ENCODE assay signal across 13 mouse cellular contexts in the genomic region with DNA sequence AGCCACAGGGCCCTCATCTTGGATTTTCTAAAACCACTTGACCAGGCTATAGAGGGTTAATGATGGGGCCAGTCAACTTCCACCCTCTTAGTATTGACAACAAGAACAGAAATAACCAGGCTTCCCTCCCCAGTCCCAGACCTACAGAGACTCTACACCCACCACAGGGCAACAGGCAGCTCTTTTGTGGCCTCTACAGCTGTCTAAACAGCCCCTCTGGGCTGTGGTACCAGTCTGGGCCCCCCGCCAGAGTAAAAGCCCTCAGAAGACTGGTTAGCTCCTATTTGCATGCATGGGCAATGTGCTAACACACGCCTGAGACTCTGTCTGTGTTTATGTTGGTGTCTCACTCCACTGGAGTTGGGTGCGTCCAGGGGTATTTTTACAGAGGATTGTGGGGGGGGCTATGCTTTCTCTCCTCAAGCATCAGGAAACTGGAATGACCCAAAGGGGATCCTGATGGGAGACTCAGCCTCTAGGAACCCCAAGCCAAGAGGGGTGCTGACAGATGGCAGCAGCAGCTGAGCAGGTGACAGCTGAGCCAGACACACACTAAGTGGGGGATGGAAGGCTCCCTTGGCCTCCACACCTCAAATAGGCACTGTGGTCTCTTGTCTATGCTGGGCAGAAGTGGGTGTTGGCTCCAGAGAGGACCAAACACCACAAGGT. TPM values are rescaled to one million over a fixed set of nuclear protein-coding genes. Genes with fewer than 3 reads are reported as not detected.
DNase-seq lines count a peak whose midpoint lies in the region; ATAC-seq and TF ChIP-seq lines count a peak whose summit lies in the region.
"Had no signal": no experiment of that assay in that cellular context is flagged by ENCODE, and none has a peak within 500 bp of the region (broad histone marks: within the 10 kb centered on the region; RNA-seq: fewer than 3 reads in every experiment).

No protein-coding gene starts in this region.

- no peak for TF ChIP-seq POLR2A in heart, adult 2 months (IDR thresholded peaks at IDR 0.05; ENCODE audit: insufficient read depth, low read depth, low read length)

- H3K36me3 ChIP-seq in heart, adult 2 months (ENCODE audit: control insufficient read depth, insufficient read depth, low read length), result peaks cover 4% of the 10 kb centered on the region; the same call in 1 of the 2 replicates
- peaks cover 39% of the 10 kb centered on the region for H3K36me3 ChIP-seq in stomach, embryonic 15.5 days
- peaks cover 37% of the 10 kb centered on the region for H3K36me3 ChIP-seq in stomach, postnatal 0 days (ENCODE audit: control insufficient read depth, insufficient read depth, low read length)
- peaks cover 4% of the 10 kb centered on the region for H3K36me3 ChIP-seq in hindbrain, postnatal 0 days (ENCODE audit: insufficient read depth, low read length)

- peak in 1 of 2 experiments; percentile 40 for DNase-seq in heart, adult 2 months
- DNase-seq in heart, postnatal 4 days, result no peak
- DNase-seq in stomach, postnatal 0 days (ENCODE audit: low spot score), result no peak
- peak; percentile 66 for DNase-seq in hindbrain, postnatal 0 days (ENCODE audit: low spot score)
- no peak for DNase-seq in adrenal gland, adult 2 months
- DNase-seq in kidney, adult 18-20 months, result no peak
- DNase-seq in adrenal gland, adult 8-10 months, result no peak
- DNase-seq: B cell, adult 2 months; cerebellum, adult 11-12 months; spleen, adult 18-20 months had no signal

- H3K9ac ChIP-seq in heart, adult 2 months (ENCODE audit: low read depth, low read length), result no peak overlapping the region
- H3K9ac ChIP-seq in stomach, embryonic 15.5 days, result no peak overlapping the region
- H3K9ac ChIP-seq in stomach, postnatal 0 days (ENCODE audit: low read length), result no peak overlapping the region
- H3K9ac ChIP-seq in hindbrain, postnatal 0 days (replicated peaks; ENCODE audit: low read length), result no peak overlapping the region

- no peaks in the 10 kb centered on the region for H3K27me3 ChIP-seq in heart, adult 2 months (ENCODE audit: control insufficient read depth, insufficient read depth, low read length)
- H3K27me3 ChIP-seq in stomach, embryonic 15.5 days (replicated peaks), result no peaks in the 10 kb centered on the region
- no peaks in the 10 kb centered on the region for H3K27me3 ChIP-seq in stomach, postnatal 0 days (ENCODE audit: control insufficient read depth, insufficient read depth, low read length)
- H3K27me3 ChIP-seq in hindbrain, postnatal 0 days (ENCODE audit: insufficient read depth, low read length), result no peaks in the 10 kb centered on the region; the same call in 1 of the 2 replicates

- peak overlapping the region; percentile 43; the same call in 1 of the 2 replicates for H3K27ac ChIP-seq in heart, adult 2 months
- H3K27ac ChIP-seq in stomach, embryonic 15.5 days, result no peak overlapping the region
- H3K27ac ChIP-seq in stomach, postnatal 0 days (replicated peaks), result no peak overlapping the region
- H3K27ac ChIP-seq in hindbrain, postnatal 0 days, result no peak overlapping the region

- TF ChIP-seq EP300 in heart, adult 2 months (IDR thresholded peaks at IDR 0.05; ENCODE audit: insufficient read depth, low read depth, low read length), result peak; percentile 45; the same call in 1 of the 2 replicates
- TF ChIP-seq EP300 in stomach, postnatal 0 days (optimal IDR thresholded peaks at IDR 0.05), result no peak

- no peak for ATAC-seq in stomach, embryonic 15.5 days (ENCODE audit: insufficient read depth, low FRiP score, low read depth)
- no peak for ATAC-seq in stomach, postnatal 0 days (ENCODE audit: low FRiP score, low TSS enrichment)
- ATAC-seq in hindbrain, postnatal 0 days, result no peak

- 64% methylated on average over 3 of the region's 3 CpGs for WGBS in heart, adult 2 months
- 54% methylated on average over 3 of the region's 3 CpGs for WGBS in stomach, embryonic 15.5 days
- WGBS in stomach, postnatal 0 days, result 45% methylated on average over 3 of the region's 3 CpGs
- 33% methylated on average over 3 of the region's 3 CpGs for WGBS in hindbrain, postnatal 0 days

- no peak for TF ChIP-seq CTCF in heart, adult 2 months (IDR thresholded peaks at IDR 0.05)
- TF ChIP-seq CTCF in stomach, postnatal 0 days (IDR thresholded peaks at IDR 0.05; ENCODE audit: low read depth), result no peak
- TF ChIP-seq CTCF in hindbrain, postnatal 0 days (IDR thresholded peaks at IDR 0.05; ENCODE audit: low read depth), result no peak

- peaks cover 5% of the 10 kb centered on the region for H3K4me1 ChIP-seq in heart, adult 2 months (ENCODE audit: control insufficient read depth, insufficient read depth, low read length)
- peaks cover 20% of the 10 kb centered on the region for H3K4me1 ChIP-seq in stomach, embryonic 15.5 days
- H3K4me1 ChIP-seq in stomach, postnatal 0 days (replicated peaks; ENCODE audit: control insufficient read depth, insufficient read depth), result peaks cover 7% of the 10 kb centered on the region; the same call in 1 of the 2 replicates
- H3K4me1 ChIP-seq in hindbrain, postnatal 0 days (ENCODE audit: insufficient read depth, low read length), result no peaks in the 10 kb centered on the region

- H3K4me3 ChIP-seq in heart, adult 2 months, result no peak overlapping the region
- H3K4me3 ChIP-seq in stomach, embryonic 15.5 days (replicated peaks), result no peak overlapping the region
- no peak overlapping the region for H3K4me3 ChIP-seq in stomach, postnatal 0 days (ENCODE audit: low read depth, low read length)
- no peak overlapping the region for H3K4me3 ChIP-seq in hindbrain, postnatal 0 days (ENCODE audit: low read length)

- intact Hi-C loops in heart, adult 2 months (cut with DNase I), result no loop called here

- H3K4me2 ChIP-seq in stomach, embryonic 15.5 days, result 0 out of 2 replicates have a peak overlapping the region, but pooled peaks have one; percentile 23
- H3K4me2 ChIP-seq in stomach, postnatal 0 days (replicated peaks; ENCODE audit: low read depth), result no peak overlapping the region
- no peak overlapping the region for H3K4me2 ChIP-seq in hindbrain, postnatal 0 days (ENCODE audit: low read depth, low read length)

- H3K9me3 ChIP-seq in stomach, embryonic 15.5 days, result no peaks in the 10 kb centered on the region
- H3K9me3 ChIP-seq in stomach, postnatal 0 days (ENCODE audit: control insufficient read depth, low read length), result no peaks in the 10 kb centered on the region
- no peaks in the 10 kb centered on the region for H3K9me3 ChIP-seq in hindbrain, postnatal 0 days (ENCODE audit: low read length)

- peaks cover 4% of the 10 kb centered on the region; the same call in 1 of the 2 replicates for H3K79me2 ChIP-seq in heart, adult 2 months (replicated peaks; ENCODE audit: control insufficient read depth, insufficient read depth, low read length)

RNA-seq across cellular contexts. Expression of gene Inppl1, which starts 4.0 kb away (rescaled TPM):
- 100 to 1,000 TPM; 146 to 164 TPM for total RNA-seq in heart, adult 2 months (2021)
- 170 and 177 TPM in 2 replicates for polyA plus RNA-seq in heart, adult 2 months (2012; rRNA removed)
- total RNA-seq in heart, postnatal 4 days (2021), result 100 to 1,000 TPM; 139 to 141 TPM
- polyA plus RNA-seq in stomach, embryonic 15.5 days (2015; fragmentation: Nextera tagmentation; extraction: Ambion mirVana), result 39.7 and 49.4 TPM in 2 replicates
- 16.6 and 17.6 TPM in 2 replicates for polyA plus RNA-seq in stomach, postnatal 0 days (2015; fragmentation: Nextera tagmentation; extraction: Ambion mirVana)
- total RNA-seq in hindbrain, postnatal 0 days (2014; rRNA removed), result 28.2 and 30.0 TPM in 2 replicates
- polyA plus RNA-seq in hindbrain, postnatal 0 days (2015; fragmentation: Nextera tagmentation; extraction: Ambion mirVana), result 10.3 and 14.3 TPM in 2 replicates
- total RNA-seq in adrenal gland, adult 2 months (2021), result 10 to 100 TPM; 81.2 to 90.1 TPM
- 139 and 142 TPM in 2 replicates for polyA plus RNA-seq in adrenal gland, adult 2 months (2012; rRNA removed)
- 100 to 1,000 TPM in 2 of 4 experiments, 10 to 100 TPM in 2; 76.9 to 104 (median 101) TPM for total RNA-seq in adrenal gland, adult 8-10 months (2022)

RNA-seq across cellular contexts. Expression of gene Phox2a, which starts 15.9 kb away (rescaled TPM):
- under 1 TPM; 0.14 to 0.34 TPM for total RNA-seq in heart, adult 2 months (2021)
- polyA plus RNA-seq in heart, adult 2 months (2012; rRNA removed), result 0.20 and 0.33 TPM in 2 replicates
- under 1 TPM; 0.27 to 0.43 TPM for total RNA-seq in heart, postnatal 4 days (2021)
- 5.2 and 6.0 TPM in 2 replicates for polyA plus RNA-seq in stomach, embryonic 15.5 days (2015; fragmentation: Nextera tagmentation; extraction: Ambion mirVana)
- 3.7 and 4.4 TPM in 2 replicates for polyA plus RNA-seq in stomach, postnatal 0 days (2015; fragmentation: Nextera tagmentation; extraction: Ambion mirVana)
- 3.7 and 4.5 TPM in 2 replicates for total RNA-seq in hindbrain, postnatal 0 days (2014; rRNA removed)
- polyA plus RNA-seq in hindbrain, postnatal 0 days (2015; fragmentation: Nextera tagmentation; extraction: Ambion mirVana), result 2.0 and 2.1 TPM in 2 replicates
- 10 to 100 TPM; 15.6 to 45.9 TPM for total RNA-seq in adrenal gland, adult 2 months (2021)
- 40.1 and 48.0 TPM in 2 replicates for polyA plus RNA-seq in adrenal gland, adult 2 months (2012; rRNA removed)
- total RNA-seq in adrenal gland, adult 8-10 months (2022), result 10 to 100 TPM; 26.7 to 57.2 (median 44.6) TPM
- total RNA-seq: left cerebral cortex, postnatal 36 days; megakaryocyte-erythroid progenitor cell, adult 5-6 weeks had no signal

RNA-seq across cellular contexts. Expression of gene Folr2, which starts 22.9 kb away (rescaled TPM):
- total RNA-seq in heart, adult 2 months (2021), result 1 to 10 TPM; 5.2 to 6.0 TPM
- 23.1 and 29.8 TPM in 2 replicates for polyA plus RNA-seq in heart, adult 2 months (2012; rRNA removed)
- total RNA-seq in heart, postnatal 4 days (2021), result under 1 TPM; 0.33 to 0.38 TPM
- 1.7 and 2.0 TPM in 2 replicates for polyA plus RNA-seq in stomach, embryonic 15.5 days (2015; fragmentation: Nextera tagmentation; extraction: Ambion mirVana)
- polyA plus RNA-seq in stomach, postnatal 0 days (2015; fragmentation: Nextera tagmentation; extraction: Ambion mirVana), result 1.3 and 2.0 TPM in 2 replicates
- total RNA-seq in hindbrain, postnatal 0 days (2014; rRNA removed), result 1.8 and 7.1 TPM in 2 replicates
- polyA plus RNA-seq in hindbrain, postnatal 0 days (2015; fragmentation: Nextera tagmentation; extraction: Ambion mirVana), result 2.2 and 2.3 TPM in 2 replicates
- total RNA-seq in adrenal gland, adult 2 months (2021), result 1 to 10 TPM; 3.2 to 4.5 TPM
- polyA plus RNA-seq in adrenal gland, adult 2 months (2012; rRNA removed), result 3.9 and 5.0 TPM in 2 replicates
- total RNA-seq in adrenal gland, adult 8-10 months (2022), result 1 to 10 TPM; 1.2 to 4.7 (median 2.8) TPM
- total RNA-seq: megakaryocyte-erythroid progenitor cell, adult 5-6 weeks had no signal

RNA-seq across cellular contexts. Expression of gene Anapc15, which starts 29.5 kb away (rescaled TPM):
- 10 to 100 TPM; 18.4 to 20.3 TPM for total RNA-seq in heart, adult 2 months (2021)
- polyA plus RNA-seq in heart, adult 2 months (2012; rRNA removed), result 24.2 and 27.9 TPM in 2 replicates
- total RNA-seq in heart, postnatal 4 days (2021), result 10 to 100 TPM; 45.7 to 50.8 TPM
- polyA plus RNA-seq in stomach, embryonic 15.5 days (2015; fragmentation: Nextera tagmentation; extraction: Ambion mirVana), result 56.9 and 68.7 TPM in 2 replicates
- 38.8 and 42.7 TPM in 2 replicates for polyA plus RNA-seq in stomach, postnatal 0 days (2015; fragmentation: Nextera tagmentation; extraction: Ambion mirVana)
- 49.3 and 59.8 TPM in 2 replicates for total RNA-seq in hindbrain, postnatal 0 days (2014; rRNA removed)
- polyA plus RNA-seq in hindbrain, postnatal 0 days (2015; fragmentation: Nextera tagmentation; extraction: Ambion mirVana), result 65.1 and 67.3 TPM in 2 replicates
- total RNA-seq in adrenal gland, adult 2 months (2021), result 10 to 100 TPM; 34.2 to 35.7 TPM
- polyA plus RNA-seq in adrenal gland, adult 2 months (2012; rRNA removed), result 32.3 and 39.9 TPM in 2 replicates
- total RNA-seq in adrenal gland, adult 8-10 months (2022), result 10 to 100 TPM; 29.6 to 34.8 (median 30.7) TPM

RNA-seq across cellular contexts. Expression of gene Folr1, which starts 36.5 kb away (rescaled TPM):
- not detected for total RNA-seq in heart, adult 2 months (2021)
- polyA plus RNA-seq in heart, adult 2 months (2012; rRNA removed), result 0.39 and 2.1 TPM in 2 replicates
- total RNA-seq in heart, postnatal 4 days (2021), result 1 to 10 TPM; 1.1 to 2.9 TPM
- polyA plus RNA-seq in stomach, embryonic 15.5 days (2015; fragmentation: Nextera tagmentation; extraction: Ambion mirVana), result 18.5 and 22.7 TPM in 2 replicates
- 3.2 and 4.0 TPM in 2 replicates for polyA plus RNA-seq in stomach, postnatal 0 days (2015; fragmentation: Nextera tagmentation; extraction: Ambion mirVana)
- 19.3 and 28.8 TPM in 2 replicates for total RNA-seq in hindbrain, postnatal 0 days (2014; rRNA removed)
- 78.5 and 93.8 TPM in 2 replicates for polyA plus RNA-seq in hindbrain, postnatal 0 days (2015; fragmentation: Nextera tagmentation; extraction: Ambion mirVana)
- total RNA-seq in adrenal gland, adult 2 months (2021), result 10 to 100 TPM in 1 of 2 experiments, under 1 TPM in 1; 0.86 to 22.0 TPM
- polyA plus RNA-seq in adrenal gland, adult 2 months (2012; rRNA removed), result 1.3 and 2.6 TPM in 2 replicates
- 1 to 10 TPM in 2 of 4 experiments, not detected in 2; 4.0 to 5.9 TPM for total RNA-seq in adrenal gland, adult 8-10 months (2022)
